Mouse (Mus musculus) C2C12 (cell line): Measurements from ENCODE around the gene Gfra4. TPM values are rescaled to one million over a fixed set of nuclear protein-coding genes. Genes with fewer than 3 reads are reported as not detected.

ENCODE experiments used
- H3K27me3 ChIP-seq: one replicate; pipeline ENCODE4 v1.6.1; 2011; ENCODE audit not compliant: control insufficient read depth, insufficient read depth, insufficient read length
- H3K36me3 ChIP-seq: one replicate; pipeline ENCODE4 v1.6.1; 2011; ENCODE audit not compliant: control insufficient read depth, insufficient read depth
- H3K4me3 ChIP-seq: one replicate; pipeline ENCODE4 v1.5.1; 2011; ENCODE audit warnings: mild to moderate bottlenecking, control low read depth; ENCODE audit not compliant: poor library complexity, insufficient read depth, severe bottlenecking
- H3K79me2 ChIP-seq: one replicate; pipeline ENCODE4 v1.6.1; 2011; ENCODE audit not compliant: control insufficient read depth, insufficient read depth
- H3K79me3 ChIP-seq: one replicate; pipeline ENCODE4 v1.6.1; 2011; ENCODE audit warnings: low read depth, control low read depth
- H3ac ChIP-seq: one replicate; pipeline ENCODE3; 2011; ENCODE audit warnings: low read depth; ENCODE audit not compliant: control insufficient read depth, insufficient read length
- CEBPB ChIP-seq: IDR thresholded peaks from one replicate; pipeline ENCODE4 v1.6.1; 2011; ENCODE audit warnings: low read depth, mild to moderate bottlenecking, control low read depth, moderate library complexity
- CTCF ChIP-seq: IDR thresholded peaks from one replicate; pipeline ENCODE4 v1.5.1; 2011; ENCODE audit not compliant: control insufficient read depth, insufficient read depth, insufficient read length
- FOSL1 ChIP-seq: IDR thresholded peaks from one replicate; pipeline ENCODE4 v1.8.0; 2011; ENCODE audit warnings: mild to moderate bottlenecking, low read length; ENCODE audit not compliant: poor library complexity, insufficient read depth, severe bottlenecking
- MAX ChIP-seq: IDR thresholded peaks from one replicate; pipeline ENCODE4 v1.6.1; 2011; ENCODE audit warnings: mild to moderate bottlenecking, control low read depth
- MYOD1 ChIP-seq: IDR thresholded peaks from one replicate; pipeline ENCODE4 v1.6.1; 2011; ENCODE audit warnings: low read depth; ENCODE audit not compliant: control insufficient read depth, insufficient read length
- MYOG ChIP-seq: IDR thresholded peaks from one replicate; pipeline ENCODE4 v1.6.1; 2011; ENCODE audit not compliant: control insufficient read depth, insufficient read length; ENCODE audit errors: extremely low read depth
- USF1 ChIP-seq: IDR thresholded peaks from one replicate; pipeline ENCODE4 v1.6.1; 2011; ENCODE audit warnings: low read depth, mild to moderate bottlenecking, control low read depth, moderate library complexity
- microRNA-seq: library from miRNA; unstranded; fragments of <30 nt; microRNA quantifications from one replicate; pipeline ENCODE4, GENCODE M21; 2019; ENCODE audit warnings: borderline microRNAs expressed
- polyA plus RNA-seq: library from polyadenylated mRNA; unstranded; fragments of >200 nt; fragmentation: generic; extraction: Trizol; gene quantifications from one replicate; pipeline ENCODE4 v1.2.1, GENCODE M21; 2012; ENCODE audit warnings: missing spikeins

The Gfra4 gene
- polyA plus RNA-seq, 1 experiment, result 0.33 TPM

DNA sequence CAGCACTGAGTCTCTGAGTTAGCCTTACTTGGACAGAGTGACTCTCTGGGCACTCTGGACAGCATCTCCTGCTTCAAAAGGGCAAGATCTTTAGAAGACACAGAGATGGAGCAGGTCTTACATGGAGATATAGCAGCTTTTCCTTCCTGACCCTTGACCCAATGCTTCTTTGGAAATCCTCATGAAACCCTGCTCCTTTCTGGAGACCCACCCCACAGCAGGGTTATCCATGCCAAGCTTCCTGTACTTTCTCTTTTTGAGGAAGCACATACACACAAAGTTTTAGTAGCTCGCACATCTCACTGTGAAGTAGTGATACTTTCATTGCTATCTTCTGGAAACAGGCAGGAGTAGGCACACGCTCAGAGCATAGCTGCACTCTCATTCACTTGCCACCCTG is 17.7 kb downstream of the Gfra4 start:
- Histone ChIP-seq H3K36me3 (peaks cover 41% of the 10 kb centered on the region), H3K79me3 (no peaks in the 10 kb centered on the region), H3ac (no peak overlapping the region), H3K27me3 (no peaks in the 10 kb centered on the region), H3K4me3 (no peak overlapping the region), H3K79me2 (no peaks in the 10 kb centered on the region)
- TF ChIP-seq CTCF (no peak), USF1 (no peak), MYOG (no peak), MYOD1 (no peak), MAX (no peak), CEBPB (no peak), FOSL1 (no peak)

DNA sequence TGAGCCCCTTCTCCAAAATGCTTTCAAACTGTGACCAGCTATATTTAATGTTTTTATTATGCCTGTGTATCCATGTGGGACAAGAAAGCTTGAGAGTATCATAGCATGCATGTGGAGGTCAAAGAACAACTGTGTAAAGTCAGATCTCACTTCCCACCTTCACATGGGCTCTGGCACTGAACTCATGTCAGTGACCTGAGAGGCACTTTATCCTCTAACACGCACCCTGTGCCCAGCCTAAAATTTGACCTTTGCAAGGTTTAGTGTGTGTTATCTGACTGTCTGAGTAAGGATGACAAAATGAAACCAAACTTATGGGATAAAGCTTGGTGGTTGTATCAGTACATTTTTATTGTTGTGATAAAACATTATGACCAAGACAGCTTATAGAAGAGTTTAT is 32.3 kb downstream of the Gfra4 start:
- Histone ChIP-seq H3K4me3 (no peak overlapping the region), H3K27me3 (no peaks in the 10 kb centered on the region), H3ac (no peak overlapping the region), H3K79me3 (no peaks in the 10 kb centered on the region), H3K79me2 (no peaks in the 10 kb centered on the region), H3K36me3 (peaks cover 11% of the 10 kb centered on the region)
- no peak for TF ChIP-seq MAX
- TF ChIP-seq MYOG, result no peak
- TF ChIP-seq FOSL1, result no peak
- TF ChIP-seq CEBPB, result no peak
- no peak for TF ChIP-seq USF1
- no peak for TF ChIP-seq CTCF
- no peak for TF ChIP-seq MYOD1

DNA sequence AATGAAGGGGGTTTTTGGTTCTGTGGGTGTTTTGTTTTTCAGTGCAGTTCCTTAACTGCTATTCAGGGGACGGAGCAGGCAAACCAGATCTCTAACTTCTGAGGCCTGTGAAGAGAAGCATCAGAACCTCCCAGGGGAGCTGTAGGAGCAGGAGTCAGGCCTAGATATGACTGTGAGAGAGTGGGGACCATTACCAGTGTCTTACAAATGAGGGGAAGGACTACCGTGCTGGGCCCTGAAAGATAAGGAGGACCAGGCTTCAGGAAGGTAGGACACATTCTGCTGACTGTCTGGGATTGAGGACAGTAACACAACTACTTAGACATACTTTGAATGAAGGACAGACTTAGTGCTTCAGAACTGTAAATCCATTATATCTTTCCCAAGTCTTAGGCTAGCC is 33.8 kb downstream of the Gfra4 start:
- Histone ChIP-seq H3K27me3 (no peaks in the 10 kb centered on the region), H3K36me3 (peaks cover 2% of the 10 kb centered on the region), H3ac (no peak overlapping the region), H3K79me3 (no peaks in the 10 kb centered on the region), H3K4me3 (no peak overlapping the region), H3K79me2 (no peaks in the 10 kb centered on the region)
- TF ChIP-seq USF1 (no peak), MAX (no peak), FOSL1 (no peak), CEBPB (no peak), MYOD1 (no peak), MYOG (no peak), CTCF (no peak)

DNA sequence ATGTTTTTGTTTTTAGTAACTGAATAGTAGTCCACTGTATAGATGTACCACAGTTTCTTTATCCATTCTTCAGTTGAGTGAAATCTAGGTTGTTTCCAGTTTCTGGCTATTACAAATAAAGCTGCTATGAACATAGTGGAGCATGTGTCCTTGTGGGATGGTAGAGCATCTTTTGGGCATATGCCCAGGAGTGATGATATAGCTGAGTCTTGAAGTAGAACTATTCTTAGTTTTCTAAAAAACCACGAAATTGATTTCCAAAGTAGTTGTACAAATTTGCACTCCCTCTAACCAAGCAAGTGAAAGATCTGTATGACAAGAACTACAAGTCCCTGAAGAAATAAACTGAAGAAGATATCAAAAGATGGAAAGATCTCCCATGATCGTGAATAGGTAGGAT is 50.1 kb downstream of the Gfra4 start:
- TF ChIP-seq MYOD1 (no peak), MAX (no peak), CTCF (no peak), USF1 (no peak), MYOG (no peak), CEBPB (no peak), FOSL1 (no peak)
- Histone ChIP-seq H3K4me3 (no peak overlapping the region), H3K79me3 (no peaks in the 10 kb centered on the region), H3ac (no peak overlapping the region), H3K79me2 (no peaks in the 10 kb centered on the region), H3K27me3 (no peaks in the 10 kb centered on the region), H3K36me3 (peaks cover 10% of the 10 kb centered on the region)

Small RNAs within 50 kb of the gene (microRNA-seq; reads per million reads assigned to microRNA genes)
- not detected for gene Mir6973b

Other genes with a start within 250 kb of the Gfra4 start
- gene 4930402H24Rik, start 136.7 kb downstream of the Gfra4 start, polyA plus RNA-seq, result 11.7 TPM
- gene Atrn, start 136.6 kb downstream of the Gfra4 start, polyA plus RNA-seq, result 5.6 TPM
- gene Adam33, start 20.7 kb upstream of the Gfra4 start, polyA plus RNA-seq, result not detected
- gene Siglec1, start 43.7 kb upstream of the Gfra4 start, polyA plus RNA-seq, result 0.01 TPM
- gene Hspa12b, start 84.2 kb upstream of the Gfra4 start, polyA plus RNA-seq, result 6.0 TPM
- not detected for gene Gm11037, start 90.4 kb upstream of the Gfra4 start, polyA plus RNA-seq
- 98.0 TPM for gene 1700037H04Rik, start 117.0 kb upstream of the Gfra4 start, polyA plus RNA-seq
- gene Cenpb, start 137.0 kb upstream of the Gfra4 start, polyA plus RNA-seq, result 168 TPM
- 73.8 TPM for gene Cdc25b, start 143.9 kb upstream of the Gfra4 start, polyA plus RNA-seq
- gene Spef1, start 144.2 kb upstream of the Gfra4 start, polyA plus RNA-seq, result 7.6 TPM
- 24.1 TPM for gene Ap5s1, start 164.0 kb upstream of the Gfra4 start, polyA plus RNA-seq
- gene Mavs, start 191.0 kb upstream of the Gfra4 start, polyA plus RNA-seq, result 19.1 TPM
- gene Pank2, start 219.4 kb upstream of the Gfra4 start, polyA plus RNA-seq, result 27.0 TPM